ENCODE assay signal across 23 mouse cellular contexts in the genomic region with DNA sequence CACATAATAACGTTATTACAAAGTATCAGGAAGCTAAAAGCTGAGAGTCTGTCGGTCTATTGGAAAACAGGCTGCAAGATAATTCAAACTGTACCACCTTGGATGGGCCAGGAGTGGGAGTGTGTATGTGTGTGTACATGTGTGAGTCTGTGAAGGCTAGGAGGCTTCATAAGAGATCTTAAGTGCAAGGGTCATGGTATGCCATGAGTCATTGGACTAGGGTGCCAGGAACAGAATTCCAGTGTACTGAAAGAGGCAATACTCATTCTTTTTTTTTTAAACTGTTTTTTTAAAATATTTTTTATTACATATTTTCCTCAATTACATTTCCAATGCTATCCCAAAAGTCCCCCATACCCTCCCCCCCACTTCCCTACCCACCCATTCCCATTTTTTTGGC.
DNase-seq lines count a peak whose midpoint lies in the region; ATAC-seq lines count a peak whose summit lies in the region.
"Had no signal": no experiment of that assay in that cellular context is flagged by ENCODE, and none has a peak within 500 bp of the region (broad histone marks: within the 10 kb centered on the region; RNA-seq: fewer than 3 reads in every experiment).

No protein-coding gene starts in this region.

- DNase-seq in heart, adult 11 months, result peak; percentile 29
- DNase-seq in adipocyte (ENCODE audit: low spot score), result peak; percentile 12
- DNase-seq in layer of hippocampus, adult 9-11 months, result no peak
- no peak for DNase-seq in hindbrain, embryonic 10.5 days (ENCODE audit: low spot score)
- DNase-seq: adrenal gland, adult 2 months; adrenal gland, postnatal 10 days; adrenal gland, postnatal 25 days; cerebellum, adult 11 months; cerebellum, adult 18-20 months; cerebellum, adult 8-10 months; cerebellum, adult 9-11 months; cerebellum, postnatal 14 days; cerebellum, postnatal 36 days; embryo, embryonic 11 days; forebrain, postnatal 0 days had no signal

- no peak overlapping the region for H3K9ac ChIP-seq in heart, embryonic 12.5 days
- H3K9ac ChIP-seq: embryonic facial prominence, embryonic 13.5 days; embryonic facial prominence, embryonic 15.5 days; forebrain, embryonic 13.5 days; forebrain, embryonic 15.5 days; forebrain, postnatal 0 days had no signal

- H3K4me2 ChIP-seq in heart, embryonic 12.5 days, result no peak overlapping the region
- H3K4me2 ChIP-seq: embryonic facial prominence, embryonic 13.5 days; embryonic facial prominence, embryonic 15.5 days; forebrain, embryonic 13.5 days; forebrain, embryonic 15.5 days had no signal

- no peak for ATAC-seq in heart, embryonic 12.5 days (ENCODE audit: insufficient number of reproducible peaks, low FRiP score)
- ATAC-seq: activated CD4-positive, CD25-positive, alpha-beta regulatory T cell, adult 4 months; forebrain, embryonic 13.5 days; forebrain, embryonic 15.5 days; forebrain, postnatal 0 days; Patski had no signal

- H3K27ac ChIP-seq in heart, embryonic 12.5 days (ENCODE audit: poor library complexity, severe bottlenecking), result no peak overlapping the region
- H3K27ac ChIP-seq in hindbrain, embryonic 10.5 days, result no peak overlapping the region
- H3K27ac ChIP-seq: embryonic facial prominence, embryonic 13.5 days; embryonic facial prominence, embryonic 15.5 days; forebrain, embryonic 13.5 days; forebrain, embryonic 15.5 days had no signal

- H3K4me3 ChIP-seq in heart, embryonic 12.5 days, result no peak overlapping the region
- no peak overlapping the region for H3K4me3 ChIP-seq in hindbrain, embryonic 10.5 days
- H3K4me3 ChIP-seq: embryonic facial prominence, embryonic 13.5 days; embryonic facial prominence, embryonic 15.5 days; erythroblast, embryonic 14.5 days; forebrain, embryonic 13.5 days; forebrain, embryonic 15.5 days had no signal

- no peaks in the 10 kb centered on the region for H3K4me1 ChIP-seq in heart, embryonic 12.5 days (replicated peaks)
- H3K4me1 ChIP-seq in hindbrain, embryonic 10.5 days (replicated peaks), result no peaks in the 10 kb centered on the region
- H3K4me1 ChIP-seq: embryonic facial prominence, embryonic 13.5 days; embryonic facial prominence, embryonic 15.5 days; forebrain, embryonic 13.5 days had no signal

- no peaks in the 10 kb centered on the region for H3K36me3 ChIP-seq in heart, embryonic 12.5 days
- no peaks in the 10 kb centered on the region for H3K36me3 ChIP-seq in hindbrain, embryonic 10.5 days
- H3K36me3 ChIP-seq: embryonic facial prominence, embryonic 13.5 days; embryonic facial prominence, embryonic 15.5 days; forebrain, embryonic 15.5 days had no signal

- no peaks in the 10 kb centered on the region for H3K27me3 ChIP-seq in heart, embryonic 12.5 days (replicated peaks)
- H3K27me3 ChIP-seq in hindbrain, embryonic 10.5 days (ENCODE audit: insufficient read depth, poor library complexity, severe bottlenecking), result no peaks in the 10 kb centered on the region
- H3K27me3 ChIP-seq: embryonic facial prominence, embryonic 13.5 days; embryonic facial prominence, embryonic 15.5 days; forebrain, embryonic 13.5 days; forebrain, embryonic 15.5 days; Patski had no signal

- WGBS in heart, embryonic 12.5 days, result 88% methylated on average over 2 of the region's 2 CpGs
- WGBS in hindbrain, embryonic 10.5 days, result 84% methylated on average over 2 of the region's 2 CpGs

- H3K9me3 ChIP-seq in heart, embryonic 12.5 days (replicated peaks), result no peaks in the 10 kb centered on the region
- no peaks in the 10 kb centered on the region for H3K9me3 ChIP-seq in hindbrain, embryonic 10.5 days
- H3K9me3 ChIP-seq: embryonic facial prominence, embryonic 13.5 days; embryonic facial prominence, embryonic 15.5 days; forebrain, embryonic 13.5 days; forebrain, embryonic 15.5 days had no signal

Comparison
In these comparisons a context has a peak if more than half of its experiments do, and no peak if none do; other contexts are left out.
1. DNase-seq: peak in heart, adult 11 months (single experiment) and adipocyte (single experiment); none in layer of hippocampus, adult 9-11 months (single experiment) and hindbrain, embryonic 10.5 days (single experiment).